Mouse (Mus musculus): ENCODE results near the gene Pcbp3.

Pcbp3 gene

DNA sequence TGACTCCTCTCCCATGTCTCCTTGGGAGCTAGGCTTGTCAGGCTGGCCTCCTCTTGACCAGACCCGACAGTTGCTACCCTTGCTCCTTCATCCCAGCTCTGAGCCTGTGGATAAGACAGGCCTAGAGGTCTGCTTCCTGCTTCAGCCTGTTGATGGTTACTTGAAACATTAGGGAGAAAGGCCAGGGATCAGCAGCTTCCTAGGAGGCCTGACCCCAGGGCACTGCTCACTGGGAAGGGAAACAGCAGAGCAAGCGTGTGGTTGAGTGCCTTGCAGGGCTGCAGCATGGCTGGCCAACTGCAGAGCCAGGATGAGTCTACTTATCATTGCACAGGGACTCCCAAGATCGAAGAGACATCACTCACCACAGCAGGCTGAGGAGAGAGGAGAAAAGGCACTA, 249.2 kb downstream of the Pcbp3 start:
- in situ Hi-C loops (cut with MboI; ENCODE audit: low sequenced_read_pairs): no loop called here

Data from CH12F3 (cell line).